Mouse (Mus musculus): Measurements from ENCODE around the gene Cfap161. TPM values are rescaled to one million over a fixed set of nuclear protein-coding genes. Genes with fewer than 3 reads are reported as not detected.

Cfap161 gene
- total RNA-seq, 2 experiments from 2014 or later: not detected

Other genes with a start within 250 kb of the Cfap161 start
- 0.42 and 0.77 TPM in 2 replicates for gene Tmc3, start 210.0 kb downstream of the Cfap161 start, total RNA-seq (2014; fragmentation: Nextera tagmentation)
- 0.19 and 0.72 TPM in 2 replicates for gene Tmc3, start 210.0 kb downstream of the Cfap161 start, total RNA-seq (2017)
- 3.0 and 4.6 TPM in 2 replicates for gene Stard5, start 162.9 kb downstream of the Cfap161 start, total RNA-seq (2014; fragmentation: Nextera tagmentation)
- gene Stard5, start 162.9 kb downstream of the Cfap161 start, total RNA-seq (2017): 3.3 and 5.0 TPM in 2 replicates
- 11.0 and 12.1 TPM in 2 replicates for gene Il16, start 49.2 kb downstream of the Cfap161 start, total RNA-seq (2014; fragmentation: Nextera tagmentation)
- 11.0 and 12.9 TPM in 2 replicates for gene Il16, start 49.2 kb downstream of the Cfap161 start, total RNA-seq (2017)
- 8.5 and 11.3 TPM in 2 replicates for gene Tlnrd1, start 89.4 kb upstream of the Cfap161 start, total RNA-seq (2014; fragmentation: Nextera tagmentation)
- 4.4 and 7.8 TPM in 2 replicates for gene Tlnrd1, start 89.4 kb upstream of the Cfap161 start, total RNA-seq (2017)
- gene Mesd, start 89.6 kb upstream of the Cfap161 start, total RNA-seq (2014; fragmentation: Nextera tagmentation): 28.6 and 29.5 TPM in 2 replicates
- 50.3 and 61.0 TPM in 2 replicates for gene Mesd, start 89.6 kb upstream of the Cfap161 start, total RNA-seq (2017)